Mouse (Mus musculus): ENCODE measurements around the gene Chil5.
"Not testable (repeated sequence)": the region's sequence is repeated elsewhere in the genome, so short reads cannot be mapped to it uniquely, and the experiment has no call there.

The Chil5 gene

DNA sequence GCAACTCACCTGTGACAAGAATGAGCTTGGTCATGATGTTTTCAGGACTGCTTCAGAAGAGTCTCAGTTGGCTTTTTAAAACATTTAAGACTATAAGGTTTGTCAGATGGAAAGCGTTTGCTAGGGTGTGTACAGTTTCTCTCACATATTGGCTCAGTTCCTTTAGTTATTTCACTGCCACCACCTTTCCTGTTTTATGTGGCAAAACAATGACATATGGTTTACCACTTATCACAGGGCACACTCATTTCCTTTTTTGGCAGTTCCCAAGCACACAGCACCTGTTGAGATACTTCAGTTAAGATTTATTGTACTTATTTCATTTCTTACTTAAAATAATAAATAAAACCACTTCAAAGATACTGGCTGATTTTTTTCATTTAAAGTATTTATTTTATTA is at the start of gene Chil5:
Chil5 (minus strand) TSS at position 34 of the 400 bp plus-strand sequence.
- no peak for DNase-seq (ENCODE audit: low spot score in 2 of 2)

DNA sequence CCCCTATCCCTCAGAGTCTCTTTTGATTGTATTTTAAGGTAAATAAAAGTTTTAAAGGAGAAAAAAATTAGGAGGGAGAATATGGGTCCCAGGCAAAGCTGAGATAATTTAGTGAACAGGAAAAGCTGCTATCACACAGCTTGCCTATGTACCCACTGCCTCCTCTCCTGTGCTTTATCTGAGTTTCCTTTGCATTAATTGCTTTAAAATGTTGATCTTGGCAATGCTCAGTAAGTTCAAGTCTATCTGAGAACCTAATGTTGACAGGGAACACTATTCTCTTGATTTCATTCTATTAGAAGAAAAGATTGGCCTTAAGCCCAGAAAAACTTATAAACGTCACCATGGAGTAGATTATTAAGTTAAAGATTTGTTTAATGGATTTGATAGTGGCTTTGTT is 42.2 kb upstream of the Chil5 start:
- DNase-seq (ENCODE audit: low spot score in 2 of 2) = no peak

DNA sequence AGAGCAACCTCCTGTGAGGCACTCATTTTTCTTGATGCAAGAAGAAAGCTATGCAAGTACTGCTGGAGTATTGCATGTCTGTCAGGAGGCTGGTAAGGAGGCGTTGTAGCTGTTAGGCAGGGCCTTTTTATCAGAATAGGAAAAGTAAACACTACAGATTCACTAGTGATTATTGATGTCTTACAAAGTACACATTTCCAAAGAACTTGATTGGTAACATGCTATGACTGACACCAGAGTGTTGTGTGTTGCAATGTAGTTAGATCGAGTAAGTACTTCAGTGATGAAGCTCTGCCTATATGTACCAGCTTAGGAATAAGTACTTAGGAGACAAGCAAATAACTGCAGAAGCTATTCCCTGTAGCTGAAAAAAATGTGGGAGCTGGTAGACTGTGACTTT is 38.4 kb upstream of the Chil5 start:
- DNase-seq (ENCODE audit: low spot score in 2 of 2) = no peak

DNA sequence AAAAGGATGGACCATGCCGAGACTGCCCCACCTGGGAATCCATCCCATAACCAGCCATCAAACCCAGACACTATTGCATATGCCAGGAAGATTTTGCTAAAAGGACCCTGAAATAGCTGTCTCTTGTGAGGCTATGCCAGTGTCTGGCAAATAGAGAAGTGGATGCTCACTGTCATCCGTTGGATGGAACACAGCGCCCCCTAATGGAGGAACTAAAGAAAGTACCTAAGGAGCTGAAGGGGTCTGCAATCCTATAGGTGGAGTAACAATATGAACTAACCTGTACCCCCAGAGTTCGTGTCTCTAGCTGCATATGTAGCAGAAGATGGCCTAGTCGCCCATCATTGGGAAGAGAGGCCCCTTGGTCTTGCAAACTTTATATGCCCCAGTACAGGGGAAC is 35.1 kb upstream of the Chil5 start:
- DNase-seq (ENCODE audit: low spot score in 2 of 2) = not testable (repeated sequence)

DNA sequence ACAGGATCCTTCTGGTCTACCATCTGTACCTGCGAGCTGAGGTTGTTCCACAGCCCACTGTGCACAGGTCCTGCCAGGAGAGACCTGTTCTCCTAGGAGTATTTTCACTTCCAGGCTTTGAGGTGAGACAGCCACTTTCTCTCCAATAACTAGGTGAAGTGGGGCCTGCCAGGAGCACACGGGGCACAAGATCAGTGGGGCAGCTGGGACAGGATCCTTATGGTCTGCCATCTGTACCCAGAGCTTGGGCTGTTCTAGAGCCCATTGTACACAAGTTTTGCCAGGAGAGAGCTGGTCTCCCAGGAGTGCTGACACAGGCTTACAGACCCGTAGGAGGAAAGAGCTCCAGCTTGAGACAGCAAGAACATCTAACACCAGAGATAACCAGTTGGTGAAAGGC is 25.4 kb upstream of the Chil5 start:
- no peak for DNase-seq (ENCODE audit: low spot score in 2 of 2)

DNA sequence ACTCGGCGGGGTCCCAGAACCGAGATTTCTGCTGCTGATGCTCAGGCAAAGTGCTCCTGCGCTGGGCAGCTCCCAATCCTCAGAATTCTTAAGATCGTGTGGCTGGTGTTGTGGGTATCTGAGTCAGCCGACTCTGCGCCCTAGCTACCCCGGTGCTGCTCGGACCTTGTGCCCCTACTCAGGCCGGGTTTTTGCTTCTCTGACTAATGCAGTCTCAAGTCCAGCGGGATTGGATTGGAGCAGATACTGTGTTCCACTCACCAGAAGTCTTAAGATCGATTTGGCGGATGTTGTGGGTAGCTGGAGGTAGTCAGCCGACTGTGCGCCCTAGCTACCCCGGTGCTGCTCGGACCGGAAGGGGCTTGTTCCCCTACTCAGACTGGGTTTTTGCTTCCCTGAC is 19.3 kb upstream of the Chil5 start:
- no peak for DNase-seq (ENCODE audit: low spot score in 2 of 2)

DNA sequence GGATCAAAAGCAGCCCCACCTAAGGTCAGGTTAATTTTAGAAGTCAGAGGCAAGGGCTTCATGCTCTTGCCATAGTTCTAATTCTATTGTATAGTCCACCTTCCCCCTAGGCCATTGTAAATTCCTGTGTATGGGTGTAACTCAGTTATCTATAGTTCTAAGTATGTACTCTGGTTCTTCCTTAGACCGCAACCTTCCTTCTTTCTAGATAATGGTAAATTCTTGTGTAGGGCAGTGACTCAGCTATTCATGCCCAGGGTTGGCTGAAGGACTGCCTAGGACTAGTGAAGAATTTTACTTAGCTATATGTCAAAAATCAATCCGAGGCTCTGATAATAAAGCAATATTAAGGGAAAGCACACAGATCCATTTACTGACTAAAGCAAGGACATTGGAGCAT is 7.7 kb upstream of the Chil5 start:
- DNase-seq (ENCODE audit: low spot score in 2 of 2) = no peak

DNA sequence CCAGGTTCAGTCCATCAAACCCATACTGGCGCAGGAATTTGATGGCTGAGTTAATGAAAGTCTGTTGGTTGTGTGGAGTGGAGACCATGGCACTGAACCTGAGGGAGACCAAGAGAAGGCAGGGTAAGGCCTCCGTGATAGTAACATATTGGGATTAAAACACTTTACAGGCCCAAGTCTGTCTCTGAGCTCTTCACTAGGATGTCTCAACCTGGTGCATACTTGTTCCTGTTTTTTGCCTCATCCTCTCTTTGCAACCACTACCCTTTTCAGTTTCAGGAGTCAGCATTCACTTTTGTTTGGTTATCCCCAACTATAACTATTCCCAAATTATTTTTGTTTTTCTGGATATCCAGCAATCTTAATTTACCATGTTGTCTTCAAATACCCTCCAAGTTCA is 8.5 kb downstream of the Chil5 start:
- no peak for DNase-seq (ENCODE audit: low spot score in 2 of 2)

DNA sequence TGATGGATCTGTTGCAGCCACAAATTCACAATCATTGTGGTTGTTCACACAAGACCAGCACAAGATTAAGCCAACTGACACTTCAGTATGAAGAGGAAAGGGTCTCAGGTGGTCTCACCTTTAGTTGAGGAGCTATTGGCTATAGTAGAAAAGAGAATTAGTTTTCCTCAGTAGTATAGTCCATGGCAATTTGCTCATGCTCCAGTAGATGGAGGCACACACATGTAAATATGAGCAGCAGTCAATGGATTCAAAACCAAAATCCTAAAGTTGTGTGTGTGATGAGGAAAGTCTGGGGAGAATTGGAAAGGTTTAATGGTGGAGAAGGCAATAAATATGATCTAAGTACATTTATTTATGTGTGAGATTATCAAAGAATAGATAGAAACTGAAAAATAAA is 10.8 kb downstream of the Chil5 start:
- no peak for DNase-seq (ENCODE audit: low spot score in 2 of 2)

DNA sequence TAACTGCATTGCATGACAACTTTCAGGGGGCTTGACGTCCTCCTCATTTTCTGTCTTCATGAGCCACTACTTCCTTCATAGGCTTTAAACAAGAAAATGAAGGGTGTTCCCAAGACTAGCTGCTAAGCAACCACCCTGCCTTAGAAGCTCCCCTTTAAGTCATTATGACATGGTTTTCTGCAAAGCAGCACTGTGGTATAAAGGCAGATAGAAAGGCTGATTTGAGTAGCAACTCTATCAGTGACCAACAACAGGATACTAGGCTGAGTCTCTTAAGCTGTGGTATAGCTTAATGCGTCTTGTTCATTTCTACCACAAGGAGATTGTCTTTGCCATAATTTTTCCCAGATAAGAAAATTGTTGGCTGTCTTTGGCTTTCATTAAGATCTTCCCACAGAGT is 18.1 kb downstream of the Chil5 start, which contains the start of gene Pifo:
Pifo (minus strand) TSS at position 101 of the 400 bp plus-strand sequence.
- DNase-seq (ENCODE audit: low spot score in 2 of 2) = no peak

DNA sequence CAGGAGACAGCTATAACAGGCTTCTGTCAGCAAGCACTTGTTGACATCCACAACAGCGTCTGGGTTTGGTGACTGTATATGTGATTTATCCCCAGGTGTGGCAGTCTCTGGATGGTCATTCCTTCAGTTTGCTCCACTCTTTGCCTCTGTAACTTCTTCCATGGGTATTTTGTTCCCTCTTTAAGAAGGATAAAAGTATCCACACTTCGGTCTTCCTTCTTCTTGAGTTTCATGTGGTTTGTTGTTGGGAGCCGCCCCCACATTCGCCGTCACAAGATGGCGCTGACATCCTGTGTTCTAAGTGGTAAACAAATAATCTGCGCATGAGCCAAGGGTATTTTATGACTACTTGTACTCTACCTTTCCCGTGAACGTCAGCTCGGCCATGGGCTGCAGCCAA is 29.3 kb downstream of the Chil5 start:
- DNase-seq (ENCODE audit: low spot score in 2 of 2) = not testable (repeated sequence)

DNA sequence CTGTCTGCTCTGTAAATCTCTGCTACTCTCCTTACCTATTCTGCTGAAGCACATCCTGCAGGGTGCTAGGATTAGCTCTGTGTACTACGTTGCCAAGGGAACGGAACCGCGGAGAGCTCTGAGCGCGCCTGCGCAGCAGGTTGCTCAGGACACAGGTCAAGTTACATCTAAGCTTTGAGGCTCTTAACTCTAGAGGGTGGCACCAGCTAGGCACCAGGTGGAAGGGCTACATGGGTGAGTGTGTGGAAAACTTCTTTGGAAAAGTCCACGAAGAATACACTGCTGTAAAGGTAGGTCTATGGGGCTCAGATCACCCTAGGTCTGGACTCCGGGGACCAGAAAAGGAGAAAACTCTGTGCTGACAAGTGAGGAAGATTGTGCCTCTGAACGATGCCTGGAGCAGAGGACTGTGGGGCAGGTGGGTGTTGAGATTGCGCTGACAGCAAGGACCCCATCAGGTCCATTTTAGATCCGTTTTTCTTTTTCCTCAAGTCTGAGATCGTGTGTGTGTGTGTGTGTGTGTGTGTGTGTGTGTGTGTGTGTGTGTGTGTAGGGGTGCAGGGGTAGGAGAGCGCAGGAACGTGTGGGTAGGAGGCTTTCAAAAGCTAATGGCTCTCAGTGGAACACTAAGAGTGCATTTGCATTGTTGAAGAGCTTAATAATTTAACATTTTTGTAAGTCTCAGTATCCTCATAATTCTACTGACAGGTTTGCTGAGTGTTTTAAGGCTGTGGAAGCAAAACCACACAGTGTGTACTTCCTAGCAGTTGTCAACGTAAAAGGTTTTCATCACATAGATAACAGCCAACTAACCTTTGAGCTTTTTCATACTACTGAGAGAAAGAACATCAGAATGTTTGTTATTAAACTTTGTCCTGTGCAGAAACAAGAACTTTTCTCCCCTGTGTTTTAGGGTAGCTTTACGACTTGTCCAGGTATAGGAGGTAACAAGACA is 30.9 kb downstream of the Chil5 start:
- no peak for DNase-seq (ENCODE audit: low spot score in 2 of 2)

DNA sequence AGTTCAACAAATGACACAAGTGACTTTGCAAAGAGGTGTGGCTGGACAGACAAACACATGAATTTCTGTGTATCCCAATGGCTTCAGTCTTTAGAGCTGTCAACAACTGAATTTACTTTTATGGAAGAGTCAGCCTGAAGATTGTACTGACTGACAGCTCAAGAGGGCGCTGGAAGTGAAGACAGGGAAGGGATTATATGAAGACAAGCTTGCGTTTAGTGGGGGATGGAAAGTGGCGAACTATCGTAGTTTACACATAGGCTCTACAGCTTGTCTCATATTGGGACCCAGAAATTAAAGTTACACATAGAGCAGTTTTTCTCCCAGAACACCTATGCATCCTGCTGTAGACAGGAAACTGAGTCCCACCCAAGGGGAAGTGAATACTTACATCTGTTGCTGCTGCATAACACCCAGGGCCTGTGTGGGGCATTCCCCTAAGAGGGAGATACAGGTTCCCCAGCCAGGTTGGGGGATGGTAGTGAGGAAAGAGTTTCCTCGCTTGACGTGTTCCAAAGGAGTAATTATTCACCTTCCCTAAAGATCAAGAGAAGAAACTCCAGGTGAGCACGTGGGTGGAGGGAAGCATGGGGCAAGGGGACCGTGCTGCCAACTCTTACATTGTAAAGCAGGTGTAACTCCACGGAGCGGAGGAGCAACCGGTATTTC is 31.8 kb downstream of the Chil5 start:
- no peak for DNase-seq (ENCODE audit: low spot score in 2 of 2)

DNA sequence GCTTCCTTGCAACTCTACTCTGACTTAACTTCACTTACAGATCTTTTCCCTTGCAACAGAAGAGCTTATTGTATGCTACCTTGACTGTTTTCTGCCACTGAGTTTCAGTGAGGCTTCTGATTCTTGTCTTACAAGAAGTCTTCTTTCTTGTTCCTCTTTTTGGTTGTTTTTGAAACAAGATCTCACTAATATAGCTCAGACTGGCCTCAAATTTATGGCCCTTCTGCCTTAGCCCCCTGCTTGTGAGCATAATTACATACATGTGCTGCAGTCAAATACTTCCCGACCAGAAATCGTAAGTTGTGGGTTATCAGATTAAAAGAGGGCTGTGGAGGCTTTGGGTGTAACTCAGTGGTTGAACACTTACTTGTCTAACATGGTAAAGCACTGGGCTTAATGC is 37.9 kb downstream of the Chil5 start:
- DNase-seq (ENCODE audit: low spot score in 2 of 2) = no peak

DNA sequence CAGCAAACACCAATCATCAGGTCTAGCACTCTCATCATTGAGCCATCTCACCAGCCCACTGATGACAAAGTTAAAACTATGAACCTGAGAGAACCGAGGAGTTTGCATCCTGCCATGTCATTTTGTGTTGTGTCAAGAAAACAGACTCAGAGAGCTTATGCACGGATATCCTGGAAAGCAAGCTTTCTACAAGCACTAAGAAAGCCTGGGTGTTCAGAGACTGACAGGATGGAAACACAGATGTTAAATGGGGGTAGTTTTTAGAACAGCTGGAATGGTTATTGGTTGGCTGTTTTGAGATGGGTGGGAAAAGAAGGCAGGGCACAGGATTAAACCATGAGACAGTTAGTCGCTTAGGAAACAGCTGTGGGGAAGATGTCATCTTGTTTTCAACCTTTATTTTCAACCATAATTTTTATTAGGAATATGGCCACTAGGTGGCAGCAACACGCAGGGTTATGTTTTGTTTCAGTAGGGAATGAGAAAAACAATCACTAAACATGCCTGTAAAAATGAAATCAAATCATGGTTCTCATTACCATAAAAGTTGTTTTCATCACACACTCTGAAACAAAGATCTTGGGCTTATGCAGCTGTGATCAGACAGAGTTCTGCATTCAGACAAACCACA is 40.8 kb downstream of the Chil5 start:
- DNase-seq (ENCODE audit: low spot score in 2 of 2) = no peak

DNA sequence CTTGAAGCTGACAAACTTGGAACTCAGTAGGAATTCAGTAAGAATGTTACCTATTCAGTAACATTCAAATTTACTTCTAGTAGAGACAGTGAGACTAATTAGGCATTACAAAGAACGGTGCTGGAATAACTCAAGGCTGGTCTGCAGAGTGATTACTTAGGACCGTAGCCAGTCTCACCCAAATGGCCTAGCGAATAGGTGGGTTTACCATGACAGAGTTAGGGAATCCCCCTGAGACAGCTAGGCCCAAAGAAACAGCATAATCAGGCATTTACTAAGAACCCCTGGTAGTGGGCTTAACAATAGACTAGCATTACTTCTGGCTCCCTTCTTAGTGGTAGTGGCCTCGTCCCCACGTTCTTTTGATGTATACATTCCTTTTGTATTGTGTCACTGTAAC is 43.0 kb downstream of the Chil5 start:
- not testable (repeated sequence) for DNase-seq (ENCODE audit: low spot score in 2 of 2)

DNA sequence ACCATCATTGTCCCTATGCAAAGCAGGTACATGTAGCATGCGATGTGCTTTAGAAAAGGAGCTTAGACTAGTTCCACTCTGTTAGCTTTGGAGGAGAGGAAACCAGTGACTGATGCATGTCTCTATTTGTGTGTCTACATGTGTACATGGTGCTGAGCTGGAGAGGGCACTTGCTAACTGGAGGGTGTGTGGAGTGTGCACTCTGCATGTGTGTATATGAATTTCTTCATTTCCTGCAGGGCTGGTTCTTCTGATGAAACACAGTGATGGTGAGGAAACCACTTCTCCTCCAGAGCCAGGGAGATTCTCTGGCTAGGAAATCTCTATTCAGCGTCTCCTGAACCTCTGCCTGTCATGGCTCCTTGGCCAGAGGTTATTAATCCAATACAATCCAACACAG is 58.4 kb downstream of the Chil5 start:
- no peak for DNase-seq (ENCODE audit: low spot score in 2 of 2)

DNA sequence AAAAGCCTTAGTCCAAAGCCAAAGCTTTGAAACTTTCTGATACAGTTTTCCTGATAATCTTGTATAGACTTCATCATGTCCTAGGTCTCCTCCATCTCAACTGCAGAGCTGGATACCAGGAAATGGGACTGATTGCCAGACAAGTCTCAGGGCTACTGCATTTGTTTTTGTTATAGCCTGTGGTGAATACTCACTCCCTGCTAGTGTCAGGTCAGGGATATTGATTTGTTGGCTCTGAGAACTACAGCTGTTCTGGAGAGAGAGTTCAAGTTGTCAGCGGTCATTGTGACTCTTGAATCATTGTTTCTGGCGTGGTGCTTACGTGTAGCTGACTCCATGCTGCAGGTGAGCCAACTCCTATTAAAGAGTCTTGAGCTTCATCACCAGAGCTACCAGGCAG is 59.2 kb downstream of the Chil5 start, which contains the start of gene Ovgp1:
Ovgp1 (plus strand) TSS at position 301 of the 400 bp plus-strand sequence.
- DNase-seq (ENCODE audit: low spot score in 2 of 2) = no peak

DNA sequence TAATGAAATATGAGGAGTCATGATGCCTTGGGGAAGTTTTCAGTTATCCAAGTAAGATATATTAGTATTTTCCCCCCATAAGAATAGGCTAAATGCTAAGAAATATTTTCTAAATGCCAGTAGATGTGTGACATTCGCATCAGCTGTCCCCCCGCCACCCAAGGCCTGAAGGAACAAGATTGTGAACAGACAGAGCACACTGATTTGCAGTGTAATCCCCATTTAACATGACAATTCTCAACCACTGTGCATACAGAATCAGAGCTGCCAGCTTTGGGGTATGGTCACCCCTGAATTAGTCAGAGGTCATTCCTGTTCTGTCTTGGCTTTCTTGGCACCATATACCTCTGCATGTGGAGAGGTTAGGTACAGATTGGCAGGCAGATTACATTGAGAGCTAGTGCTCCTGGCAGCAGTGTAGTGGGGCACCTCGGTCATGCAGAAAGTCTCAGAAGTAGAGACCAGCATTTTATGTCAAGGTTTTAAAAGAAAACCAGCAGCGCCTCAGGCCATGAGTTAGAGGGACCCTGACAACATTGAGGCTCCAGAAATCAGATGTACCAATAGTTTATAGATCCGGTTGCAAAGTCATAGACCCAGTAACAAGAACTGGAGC is 60.7 kb downstream of the Chil5 start:
- no peak for DNase-seq (ENCODE audit: low spot score in 2 of 2)

All from urinary bladder, postnatal 4 days (tissue).